Mouse (Mus musculus) urinary bladder, adult 2 months (tissue): ENCODE results near the gene Prdm11. TPM values are rescaled to one million over a fixed set of nuclear protein-coding genes. Genes with fewer than 3 reads are reported as not detected.

Experiments
- DNase-seq: peaks from one replicate; pipeline ENCODE4 v3.0.0; 2022; ENCODE audit warnings: low spot score
- polyA plus RNA-seq: library from polyadenylated mRNA; depleted of rRNA; stranded (reverse); fragments of >200 nt; gene quantifications from 2 replicates; pipeline ENCODE4 v1.2.3, GENCODE M21; 2012

Gene Prdm11
- polyA plus RNA-seq, 1 experiment, result 4.6 TPM

DNA sequence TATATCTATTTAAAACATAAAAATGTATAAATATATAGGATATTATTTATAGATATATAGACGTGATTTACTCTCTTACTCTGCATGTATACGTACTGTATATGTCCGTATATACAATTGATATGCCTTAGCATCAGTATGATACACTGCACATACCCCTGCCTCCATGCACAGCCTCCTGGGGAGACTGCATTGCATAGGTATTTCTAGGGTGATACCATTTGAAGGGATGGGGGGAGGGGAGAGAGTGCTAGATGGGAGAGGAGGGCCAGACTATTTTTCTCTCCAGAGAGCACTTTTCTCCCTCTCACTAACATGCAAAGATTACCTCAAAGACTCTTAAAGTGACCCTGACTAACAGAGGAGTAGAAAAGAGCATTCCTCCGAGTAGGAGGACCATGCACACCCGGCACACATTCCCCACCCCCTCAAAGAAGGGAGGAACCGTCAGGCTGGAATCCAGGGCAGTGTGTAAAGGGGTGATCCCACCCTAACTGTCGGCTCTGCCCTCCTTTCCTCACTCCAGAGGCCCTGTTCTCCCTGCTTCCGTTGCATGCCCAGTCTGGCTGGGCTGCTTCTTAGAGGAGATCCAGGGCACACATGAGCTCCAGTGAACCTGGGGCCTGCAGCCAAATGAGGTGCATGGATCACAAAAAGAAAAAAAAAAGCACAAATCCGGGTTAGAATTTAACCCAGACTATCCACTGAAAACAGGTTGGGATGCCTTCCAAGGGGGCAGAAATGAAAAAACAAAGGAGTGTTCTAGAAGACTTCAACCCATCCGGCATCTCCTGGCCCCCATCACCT is 78.7 kb downstream of the Prdm11 start:
- DNase-seq, result no peak

DNA sequence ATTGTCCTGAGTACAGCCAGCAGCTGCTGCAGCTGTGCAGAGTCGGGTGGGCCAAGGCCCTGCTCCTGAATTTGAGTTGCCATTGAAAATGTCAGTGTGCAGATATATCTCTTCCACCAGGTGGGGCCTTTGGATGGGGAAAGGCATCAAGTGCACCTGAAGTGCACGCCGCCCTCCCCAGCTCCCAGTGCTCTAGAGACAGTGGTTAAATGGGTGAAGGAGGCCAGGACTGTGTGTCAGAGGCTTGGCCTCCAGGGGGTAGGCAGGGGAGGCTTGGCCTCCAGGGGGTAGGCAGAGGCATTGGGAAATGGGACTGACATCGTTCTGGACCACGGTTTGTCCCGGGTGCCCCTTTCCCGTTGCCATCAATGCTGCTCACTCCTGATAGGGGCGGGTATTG is 79.7 kb downstream of the Prdm11 start:
- no peak for DNase-seq

DNA sequence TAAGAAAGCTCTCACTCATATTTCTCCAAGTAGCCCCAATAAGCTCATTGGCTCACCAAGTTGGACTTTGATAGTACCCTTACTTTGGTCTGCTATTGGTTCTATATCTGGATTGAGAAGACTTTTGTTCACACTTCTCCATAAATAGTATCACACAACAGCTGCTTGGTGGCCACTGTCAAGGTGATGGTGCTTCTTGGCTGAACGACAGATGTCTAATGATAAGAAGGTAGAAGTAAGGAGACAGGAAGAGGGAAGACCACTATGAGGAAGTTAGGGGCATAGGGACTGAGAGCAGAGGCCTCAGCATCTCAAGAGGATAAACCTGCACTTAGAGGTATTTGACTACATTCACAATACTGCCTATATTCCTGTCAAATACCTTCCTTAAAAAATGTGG is 81.6 kb downstream of the Prdm11 start:
- DNase-seq, result no peak

DNA sequence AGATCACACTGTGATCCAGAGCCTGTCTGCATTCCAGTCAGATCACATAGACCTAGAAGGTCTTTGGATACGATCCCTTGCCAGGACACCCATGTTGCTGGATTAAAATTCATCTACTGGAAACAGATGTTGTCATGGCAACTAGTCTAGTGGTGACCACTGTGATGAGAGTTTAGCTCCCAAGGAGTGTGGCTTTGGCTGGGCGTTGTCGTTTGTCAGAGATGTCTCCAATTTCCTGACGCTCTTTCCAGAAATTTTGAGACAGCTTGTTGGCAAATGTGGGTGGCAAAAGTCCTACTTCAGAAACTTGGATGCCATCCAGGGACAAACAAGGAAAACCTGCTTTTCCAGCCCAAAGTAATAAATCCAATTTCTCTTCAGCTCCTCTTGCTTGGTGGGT is 87.3 kb downstream of the Prdm11 start:
- DNase-seq, result no peak

DNA sequence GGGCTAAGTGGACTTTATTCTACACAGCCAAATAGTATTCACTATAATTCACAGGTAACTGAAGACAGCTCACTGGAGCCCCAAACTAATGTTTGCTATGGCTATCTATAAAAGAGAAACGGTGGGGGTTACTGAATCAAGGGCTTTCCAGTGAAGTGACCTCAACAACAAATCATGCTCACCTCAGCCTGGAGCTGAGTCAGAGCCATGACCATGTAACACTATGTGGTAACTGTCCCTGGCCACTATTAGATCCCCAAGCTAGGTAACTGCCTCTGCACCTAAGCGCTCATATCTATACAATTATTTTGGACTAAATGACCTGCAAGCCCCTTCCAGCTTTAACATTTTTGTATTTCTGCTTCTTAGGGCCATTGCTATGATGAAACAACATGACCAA is 89.0 kb downstream of the Prdm11 start:
- no peak for DNase-seq

DNA sequence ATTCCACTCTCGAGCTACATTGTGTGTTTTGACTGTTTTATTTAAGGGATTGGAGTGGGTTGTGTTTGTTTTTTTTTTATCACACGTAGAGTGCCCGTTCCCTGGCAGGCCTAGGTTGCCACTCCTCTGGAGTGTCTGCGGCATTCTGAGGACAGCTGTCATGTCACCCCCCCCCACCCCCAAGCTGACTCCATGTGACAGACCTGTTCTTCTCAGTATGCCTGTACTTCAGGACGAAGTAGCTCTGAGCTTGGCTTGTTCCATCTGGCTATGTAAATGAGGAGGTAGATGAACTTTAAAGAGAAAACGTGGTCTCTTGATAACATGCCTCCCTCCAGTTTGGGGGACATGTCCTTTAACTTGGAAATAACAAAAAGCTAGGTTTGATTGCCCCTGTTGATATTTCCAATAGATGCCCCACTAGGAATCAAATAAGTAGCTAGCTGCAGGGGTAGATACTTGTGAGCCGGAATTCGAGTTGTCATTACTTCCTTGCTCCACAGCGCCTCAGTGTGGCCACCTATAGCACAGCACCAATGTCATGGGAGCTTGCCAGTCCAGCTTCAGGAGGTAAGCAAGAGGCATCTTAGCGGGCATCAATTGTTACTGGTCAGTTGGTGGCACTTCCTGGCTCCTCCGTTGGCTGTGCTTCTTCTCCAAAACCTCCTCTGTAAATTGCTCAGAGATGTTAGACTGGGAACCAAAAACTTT is 91.4 kb downstream of the Prdm11 start:
- no peak for DNase-seq

DNA sequence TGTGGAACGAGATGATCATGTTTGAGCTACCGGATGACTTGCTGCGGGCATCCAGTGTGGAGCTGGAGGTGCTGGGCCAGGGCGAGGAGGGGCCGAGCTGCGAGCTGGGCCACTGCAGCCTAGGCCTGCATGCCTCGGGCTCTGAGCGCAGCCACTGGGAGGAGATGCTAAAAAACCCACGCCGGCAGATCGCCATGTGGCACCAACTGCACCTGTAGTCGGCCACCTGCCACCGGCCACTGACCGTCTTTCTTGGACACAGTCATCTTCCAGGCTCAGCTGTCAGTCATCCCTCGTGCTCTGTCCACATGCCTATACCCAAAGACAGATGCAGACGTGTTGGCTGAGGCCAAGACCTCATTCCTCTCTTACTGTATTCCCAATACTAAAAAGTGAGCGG is 92.5 kb downstream of the Prdm11 start:
- no peak for DNase-seq

DNA sequence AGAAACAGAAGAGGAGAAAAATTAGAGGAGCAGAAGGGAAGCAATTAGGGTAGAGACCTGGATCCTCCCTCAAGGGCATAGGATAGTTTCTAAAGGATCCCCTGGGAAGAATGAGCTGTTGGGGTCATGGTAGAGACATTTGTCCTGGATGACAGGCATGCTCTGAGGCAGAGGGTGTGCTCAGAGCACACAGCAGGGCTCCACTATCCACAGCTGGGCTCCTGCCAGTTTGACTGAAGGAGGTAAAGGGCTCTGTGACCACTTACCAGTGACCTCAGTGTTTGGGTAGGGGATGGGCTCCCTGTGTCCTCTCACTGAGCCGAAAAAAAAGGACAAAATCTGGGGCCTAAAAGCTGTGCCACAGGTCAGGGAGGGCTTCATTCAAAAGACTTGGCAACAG is 96.4 kb downstream of the Prdm11 start:
- no peak for DNase-seq

DNA sequence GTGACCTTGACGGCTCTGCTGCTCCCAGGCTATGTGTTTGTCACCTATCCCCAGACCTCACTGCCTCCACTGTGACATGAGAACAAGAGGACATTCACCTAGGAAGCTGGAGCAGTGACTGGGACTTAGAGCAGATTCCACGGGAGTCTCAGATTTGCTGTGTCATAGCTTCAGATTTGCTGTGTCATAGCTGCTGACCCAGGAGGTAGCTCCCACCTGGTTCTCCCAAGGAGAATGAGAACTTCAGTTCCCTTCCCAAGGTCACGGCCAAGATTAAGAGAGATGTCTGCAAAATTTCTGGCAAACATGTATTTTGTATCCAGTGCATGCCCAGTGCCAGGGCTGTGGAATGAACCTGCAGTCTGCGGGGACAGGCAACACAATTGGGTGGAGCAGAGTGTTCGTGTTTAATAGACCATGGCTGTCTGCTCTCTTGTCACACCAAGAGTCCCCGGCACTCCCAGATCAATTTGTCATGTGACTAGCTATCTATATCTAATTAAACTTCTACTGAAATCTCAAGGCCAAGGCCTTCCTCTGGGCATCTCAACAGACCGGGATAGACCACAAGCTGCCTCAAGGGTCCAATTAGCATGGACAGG is 97.2 kb downstream of the Prdm11 start:
- no peak for DNase-seq

DNA sequence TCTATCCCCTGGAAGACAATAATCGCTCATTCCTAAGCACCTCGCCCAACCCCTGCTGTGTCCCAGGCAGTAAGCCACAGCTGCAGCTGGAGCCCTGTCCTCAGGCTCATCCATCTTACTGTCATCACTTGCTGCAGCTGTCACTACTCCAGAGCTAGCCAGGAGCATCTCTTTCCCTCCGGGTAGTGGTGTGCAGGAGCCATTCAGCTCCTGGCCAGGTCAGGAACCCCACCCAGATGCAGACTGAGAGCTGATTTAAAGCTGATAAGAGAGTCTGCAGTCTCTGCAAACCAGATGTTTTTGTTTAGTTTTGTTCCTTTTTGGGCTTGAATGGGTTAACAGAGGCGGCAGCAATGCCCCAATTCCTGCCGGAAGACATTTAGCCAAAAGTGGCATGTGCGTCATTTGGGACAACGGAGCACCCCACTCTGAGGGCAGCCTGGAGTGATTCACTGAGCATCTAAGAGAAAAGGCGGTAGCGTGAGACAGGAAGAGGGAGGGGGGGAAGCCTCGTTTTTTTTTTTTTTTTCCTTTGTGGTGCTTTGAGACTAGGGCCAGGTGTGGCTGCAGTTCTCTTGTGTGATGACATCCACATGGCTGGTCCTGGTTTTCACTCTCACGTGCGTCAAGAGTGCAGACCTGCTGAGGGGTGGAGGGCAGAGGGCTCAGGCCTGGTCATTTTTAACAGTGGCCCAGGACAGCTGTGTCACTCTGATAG is 97.8 kb downstream of the Prdm11 start:
- DNase-seq, result no peak

DNA sequence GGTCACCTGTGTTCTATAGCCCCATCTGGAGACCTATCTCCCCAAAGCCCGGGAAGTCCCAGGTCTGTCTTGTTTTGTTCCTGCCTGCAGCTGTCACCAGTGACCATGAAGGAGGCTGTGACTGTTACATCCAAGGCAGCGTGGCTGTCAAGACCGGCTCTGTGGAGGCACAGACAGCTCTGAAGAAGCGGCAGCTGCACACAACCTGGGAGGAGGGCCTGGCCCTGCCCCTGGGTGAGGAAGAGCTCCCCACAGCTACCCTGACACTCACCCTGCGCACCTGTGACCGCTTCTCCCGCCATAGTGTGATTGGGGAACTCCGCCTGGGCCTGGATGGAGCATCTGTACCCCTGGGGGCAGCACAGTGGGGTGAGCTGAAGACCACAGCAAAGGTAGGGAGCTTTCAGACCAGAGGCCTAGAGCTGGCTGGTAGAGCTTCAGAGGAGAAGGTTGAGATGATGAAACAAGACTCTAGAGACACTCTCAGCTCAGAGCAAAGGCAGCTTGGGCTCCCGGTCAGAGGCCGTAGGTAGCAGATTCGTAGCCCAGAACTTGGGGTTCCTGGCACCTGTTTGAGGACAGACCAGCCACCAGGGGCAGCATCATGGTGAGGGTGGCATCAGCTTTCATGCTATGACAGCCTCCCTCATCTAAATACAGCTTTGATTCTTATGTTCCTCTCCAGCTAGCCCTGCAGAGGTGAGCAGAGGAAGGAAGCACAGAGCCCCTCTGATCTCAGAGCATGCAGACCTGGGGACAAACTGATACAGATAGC is 100.0 kb downstream of the Prdm11 start:
- DNase-seq, result no peak

DNA sequence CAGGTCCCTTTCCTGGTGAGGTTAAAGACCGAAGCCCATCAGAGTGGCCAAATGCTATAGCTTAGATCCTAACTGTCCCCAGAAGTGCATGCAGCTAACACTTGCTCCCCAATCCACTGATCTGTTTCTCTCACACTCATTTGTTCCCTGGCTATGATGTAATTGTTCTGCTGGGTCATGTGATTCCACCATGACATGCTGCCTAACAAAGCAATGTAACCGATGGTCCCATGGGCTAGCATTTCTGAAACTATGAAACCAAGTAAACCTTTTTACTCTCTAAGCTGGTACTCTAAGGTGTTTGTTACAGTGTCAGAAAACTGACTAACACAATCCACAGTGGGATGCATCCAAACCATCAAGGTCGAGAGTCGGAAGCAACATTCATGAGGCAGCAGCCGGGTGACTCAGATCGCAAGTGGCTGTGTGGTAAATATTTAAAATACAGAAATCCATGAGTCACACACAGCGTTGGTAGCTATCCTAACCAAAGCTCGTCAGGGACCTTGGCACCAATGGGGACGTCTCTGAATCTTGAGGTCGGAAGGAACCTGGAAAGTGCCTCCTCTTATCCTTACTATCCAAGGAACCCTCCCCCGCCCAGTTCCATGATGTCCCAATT is 100.7 kb downstream of the Prdm11 start:
- DNase-seq, result no peak

DNA sequence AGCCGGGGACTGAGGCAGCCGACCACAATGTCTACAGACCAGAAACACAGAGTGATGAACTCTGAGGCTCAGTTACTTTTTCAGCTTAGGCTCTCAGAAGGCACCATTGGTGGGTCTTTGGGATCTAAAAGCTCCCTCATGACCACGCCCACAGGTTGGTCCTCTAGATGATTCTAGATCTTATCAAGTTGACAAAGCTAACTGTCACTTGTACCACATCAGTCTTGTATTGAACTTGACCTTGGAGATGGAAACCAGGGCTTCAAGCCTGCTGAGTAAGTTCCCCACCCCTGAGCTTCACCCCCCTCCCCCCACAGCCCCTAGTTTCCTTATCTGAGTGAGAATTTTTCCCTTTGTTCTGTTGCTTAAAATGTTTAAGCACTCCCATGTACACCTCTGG is 101.6 kb downstream of the Prdm11 start:
- DNase-seq, result no peak

DNA sequence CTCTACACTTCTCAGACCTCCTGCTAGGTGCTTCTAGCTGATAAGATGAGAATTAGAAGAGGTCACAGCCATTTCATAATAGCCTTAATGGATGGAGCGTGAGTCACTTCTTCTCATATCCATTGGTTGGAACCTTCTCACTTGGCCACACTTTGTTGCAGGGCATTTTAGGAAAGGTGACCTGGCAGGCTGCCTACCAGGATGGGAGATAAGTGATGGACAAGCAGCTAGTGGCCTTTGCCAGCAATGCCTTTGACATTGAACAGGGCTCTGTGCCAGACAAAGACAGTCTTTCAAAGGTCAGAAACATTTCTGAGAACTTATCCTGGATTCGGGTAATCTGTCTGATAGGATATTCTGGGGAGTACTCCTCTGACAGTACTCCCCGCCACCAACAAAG is 102.6 kb downstream of the Prdm11 start:
- no peak for DNase-seq

DNA sequence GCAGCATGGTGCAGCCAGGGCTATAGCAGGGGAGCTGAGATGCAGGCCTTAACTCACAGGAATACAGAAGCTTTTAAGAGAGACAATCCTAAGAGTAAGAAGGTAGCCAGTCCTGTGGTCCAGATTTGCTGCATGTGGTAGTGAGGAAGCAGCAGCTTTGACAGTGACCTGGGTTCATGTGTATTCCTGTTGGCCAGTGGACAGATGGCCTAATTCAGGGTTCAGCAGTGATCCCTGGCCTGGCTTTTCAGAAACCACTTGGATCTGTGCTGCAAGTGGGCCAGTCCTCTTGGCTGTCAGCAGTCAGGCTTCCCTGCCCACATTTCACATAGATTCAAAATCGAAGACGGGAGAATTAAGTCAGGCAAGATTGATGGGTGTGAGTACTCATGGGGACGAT is 104.5 kb downstream of the Prdm11 start:
- no peak for DNase-seq

DNA sequence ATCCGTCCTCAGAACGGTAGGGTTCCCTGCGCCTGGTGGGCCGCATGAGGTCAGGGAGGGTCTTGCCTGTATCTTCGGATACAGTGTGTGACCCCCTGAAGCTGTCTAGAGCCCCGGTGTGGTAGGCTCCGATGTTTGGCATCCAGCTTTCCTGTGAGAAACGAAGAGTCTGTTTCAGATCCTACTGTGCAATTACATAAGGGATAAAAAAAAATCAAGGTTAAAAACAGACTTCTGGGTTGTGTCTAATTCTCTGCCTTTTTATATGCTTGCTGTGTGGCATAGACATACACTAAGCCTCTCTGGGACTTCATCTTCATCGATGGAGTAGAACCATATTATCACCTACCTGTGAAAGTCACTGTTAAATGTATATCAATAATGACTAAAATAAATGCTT is 105.0 kb downstream of the Prdm11 start:
- no peak for DNase-seq

DNA sequence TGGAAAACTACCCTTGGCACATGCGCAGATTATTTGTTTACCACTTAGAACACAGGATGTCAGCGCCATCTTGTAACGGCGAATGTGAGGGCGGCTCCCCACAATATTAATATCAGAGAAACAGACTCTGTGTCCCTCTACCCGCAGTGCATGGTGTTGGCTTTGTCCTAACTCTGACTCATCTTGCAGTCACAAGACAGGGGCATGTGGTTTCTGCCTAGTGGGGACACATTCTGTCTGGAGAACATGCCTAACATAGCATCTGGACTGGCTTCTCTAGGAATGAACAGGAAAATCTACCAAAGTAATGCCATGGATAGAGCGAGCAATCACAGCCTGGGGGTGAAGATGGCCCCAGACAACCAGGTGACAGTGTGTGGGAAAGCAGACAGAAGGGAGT is 107.1 kb downstream of the Prdm11 start:
- DNase-seq, result no peak

DNA sequence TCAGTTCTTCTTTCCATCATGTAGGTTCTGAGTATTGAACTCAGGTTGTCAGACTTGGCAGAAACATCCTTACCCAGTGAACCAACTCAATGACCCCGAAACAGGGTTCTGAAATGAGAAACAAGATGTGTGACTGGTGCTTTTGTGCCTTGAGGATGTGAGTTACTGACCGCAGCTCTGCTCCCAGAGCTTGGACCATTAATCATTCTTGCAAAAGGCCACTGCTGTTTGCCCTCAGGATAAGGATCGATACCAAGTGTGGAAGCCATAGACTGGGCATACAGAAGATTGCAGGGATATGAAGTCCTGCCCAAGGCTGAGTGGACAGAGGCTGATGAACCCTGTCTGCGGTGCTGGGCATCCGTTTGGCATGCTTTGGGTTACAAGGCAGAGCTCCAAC is 107.9 kb downstream of the Prdm11 start:
- no peak for DNase-seq

DNA sequence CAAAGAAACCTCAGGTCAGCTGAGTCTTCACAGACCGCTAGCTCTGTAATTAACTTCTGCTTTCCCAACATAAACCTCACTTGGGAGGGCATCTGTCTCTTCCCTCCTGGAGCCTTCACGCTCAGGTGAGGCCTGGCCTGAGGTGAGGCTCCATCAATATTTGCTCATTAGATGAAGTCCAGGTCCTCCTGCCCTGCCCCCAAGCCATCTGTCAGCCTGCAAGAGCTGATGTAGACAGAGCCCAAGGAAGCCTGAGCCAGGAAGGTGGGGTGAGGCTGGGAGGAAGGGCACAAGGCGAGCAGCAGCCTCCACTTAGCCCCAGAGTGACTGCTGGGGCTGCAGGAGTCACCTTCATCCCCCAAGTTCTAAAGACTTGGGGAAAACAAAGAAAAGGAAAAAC is 110.5 kb downstream of the Prdm11 start:
- no peak for DNase-seq

DNA sequence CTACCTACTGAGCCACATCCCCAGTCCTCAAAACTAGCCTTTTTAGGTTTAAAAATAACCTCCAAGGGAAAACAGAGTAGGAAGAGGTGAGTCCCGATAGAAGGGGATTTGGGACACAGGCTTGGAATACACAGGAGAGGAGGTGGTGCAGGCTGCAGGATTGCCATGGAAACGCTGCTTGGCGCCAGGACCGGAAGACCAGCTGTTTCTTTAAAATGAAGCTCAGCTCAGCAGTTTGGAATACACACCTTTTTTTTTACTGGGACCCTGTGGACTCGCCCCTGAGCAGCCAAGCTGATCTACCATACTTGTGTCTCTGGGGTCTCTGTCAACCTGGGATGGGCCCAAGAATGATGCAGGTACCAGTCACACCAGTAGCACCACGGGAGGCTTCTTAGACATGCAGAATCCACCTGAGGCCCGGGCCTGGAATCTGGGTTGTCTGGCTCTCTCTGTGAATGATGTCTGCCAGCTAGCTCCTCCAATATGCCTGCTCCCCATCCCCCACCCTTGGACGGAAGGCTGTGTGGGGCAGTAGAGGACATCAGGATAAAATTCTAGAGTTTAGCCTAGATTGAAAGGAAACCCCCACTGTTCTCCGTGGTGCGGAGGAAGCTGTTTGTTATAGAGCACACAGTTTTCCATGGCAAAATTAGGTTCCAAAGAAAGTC is 111.5 kb downstream of the Prdm11 start:
- DNase-seq, result no peak

DNA sequence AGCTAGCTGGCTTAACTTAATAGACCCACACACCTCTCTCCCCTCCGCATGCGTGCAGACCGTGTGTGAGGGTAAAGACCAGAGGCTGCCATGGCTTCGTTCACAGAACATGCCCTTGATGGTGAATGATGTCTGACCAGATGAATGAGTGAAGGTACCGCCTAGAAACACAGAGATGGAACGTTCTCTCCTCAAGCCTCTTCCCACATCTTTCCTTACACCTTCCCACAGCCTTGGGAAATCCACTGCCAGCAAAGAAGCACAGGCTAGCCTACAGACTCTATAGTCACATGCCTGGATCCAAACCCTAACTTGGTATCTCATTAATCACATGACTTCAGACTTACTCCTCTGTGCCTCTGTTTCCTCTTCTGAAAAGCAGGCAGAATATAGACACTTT is 112.6 kb downstream of the Prdm11 start:
- DNase-seq, result no peak
